Mouse (Mus musculus): ENCODE data around the gene Sbpl. TPM values are rescaled to one million over a fixed set of nuclear protein-coding genes. Genes with fewer than 3 reads are reported as not detected.

Sbpl gene
- polyA plus RNA-seq, 1 experiment = not detected

Other genes starting within 250 kb of the Sbpl start
- 6.7 and 7.1 TPM in 2 replicates for gene 1520401A03Rik, start 232.5 kb downstream of the Sbpl start, polyA plus RNA-seq (2012; rRNA removed)
- gene Pkmyt1, start 228.9 kb downstream of the Sbpl start, polyA plus RNA-seq (2012; rRNA removed) = 78.6 and 88.6 TPM in 2 replicates
- 0.69 and 0.85 TPM in 2 replicates for gene Paqr4, start 214.4 kb downstream of the Sbpl start, polyA plus RNA-seq (2012; rRNA removed)
- gene Kremen2, start 209.4 kb downstream of the Sbpl start, polyA plus RNA-seq (2012; rRNA removed) = 0.80 and 0.97 TPM in 2 replicates
- gene Flywch1, start 183.7 kb downstream of the Sbpl start, polyA plus RNA-seq (2012; rRNA removed) = 155 and 178 TPM in 2 replicates
- gene Flywch2, start 169.2 kb downstream of the Sbpl start, polyA plus RNA-seq (2012; rRNA removed) = 11.8 and 14.8 TPM in 2 replicates
- 259 and 286 TPM in 2 replicates for gene Srrm2, start 164.7 kb downstream of the Sbpl start, polyA plus RNA-seq (2012; rRNA removed)
- gene Elob, start 126.1 kb downstream of the Sbpl start, polyA plus RNA-seq (2012; rRNA removed) = 1,587 and 1,813 TPM in 2 replicates
- 0.89 and 1.2 TPM in 2 replicates for gene Prss33, start 119.2 kb downstream of the Sbpl start, polyA plus RNA-seq (2012; rRNA removed)
- gene Prss32, start 111.4 kb downstream of the Sbpl start, polyA plus RNA-seq (2012; rRNA removed) = 0.30 and 0.36 TPM in 2 replicates
- 12.2 and 13.8 TPM in 2 replicates for gene Prss41, start 111.1 kb downstream of the Sbpl start, polyA plus RNA-seq (2012; rRNA removed)
- 208 and 246 TPM in 2 replicates for gene Prss21, start 87.2 kb downstream of the Sbpl start, polyA plus RNA-seq (2012; rRNA removed)
- gene Dcpp1, start 74.4 kb downstream of the Sbpl start, polyA plus RNA-seq (2012; rRNA removed) = 0.34 and 0.67 TPM in 2 replicates
- gene Dcpp2, start 74.4 kb downstream of the Sbpl start, polyA plus RNA-seq (2012; rRNA removed) = not detected in 2 replicates
- gene Dcpp3, start 37.8 kb downstream of the Sbpl start, polyA plus RNA-seq (2012; rRNA removed) = not detected in 2 replicates
- not detected in 2 replicates for gene Sbp, start 13.6 kb downstream of the Sbpl start, polyA plus RNA-seq (2012; rRNA removed)
- not detected in 2 replicates for gene Prss30, start 25.3 kb upstream of the Sbpl start, polyA plus RNA-seq (2012; rRNA removed)
- gene Prss22, start 42.8 kb upstream of the Sbpl start, polyA plus RNA-seq (2012; rRNA removed) = not detected in 2 replicates
- not detected in 2 replicates for gene Prss27, start 82.9 kb upstream of the Sbpl start, polyA plus RNA-seq (2012; rRNA removed)
- gene Kctd5, start 118.2 kb upstream of the Sbpl start, polyA plus RNA-seq (2012; rRNA removed) = 11.5 and 11.9 TPM in 2 replicates
- 486 and 516 TPM in 2 replicates for gene Pdpk1, start 195.7 kb upstream of the Sbpl start, polyA plus RNA-seq (2012; rRNA removed)
- 116 and 135 TPM in 2 replicates for gene Amdhd2, start 208.5 kb upstream of the Sbpl start, polyA plus RNA-seq (2012; rRNA removed)
- 329 and 345 TPM in 2 replicates for gene Atp6v0c, start 214.4 kb upstream of the Sbpl start, polyA plus RNA-seq (2012; rRNA removed)